Mouse (Mus musculus): ENCODE measurements around the gene Rnf32.

Rnf32 gene

GRCm38 (mm10) chr5:29195570-29196263, at the start of gene Rnf32:
Rnf32 (plus strand) TSS chr5:29195992.
- peak; percentile 77 to 87 for DNase-seq

- no peak for DNase-seq
These were observed 45.6 kb upstream of the Rnf32 start for GRCm38 (mm10) chr5:29150146-29150545.

- no peak for DNase-seq
These were observed 35.9 kb upstream of the Rnf32 start for GRCm38 (mm10) chr5:29159849-29160248.

- no peak for DNase-seq
These were observed 28.8 kb upstream of the Rnf32 start for GRCm38 (mm10) chr5:29166947-29167346.

- peak; percentile 55 to 63 for DNase-seq
These were observed 25.6 kb upstream of the Rnf32 start for GRCm38 (mm10) chr5:29170193-29170592.

- DNase-seq: no peak
These were observed 24.6 kb upstream of the Rnf32 start for GRCm38 (mm10) chr5:29171165-29171564.

- DNase-seq: no peak
These were observed 9.0 kb upstream of the Rnf32 start for GRCm38 (mm10) chr5:29186798-29187197.

GRCm38 (mm10) chr5:29195231-29195569, 592 bp upstream of the Rnf32 start:
- no peak for DNase-seq

GRCm38 (mm10) chr5:29196264-29196658, 469 bp downstream of the Rnf32 start:
- peak in 1 of 2 experiments; percentile 4 for DNase-seq

- no peak for DNase-seq
These were observed 1.4 kb downstream of the Rnf32 start for GRCm38 (mm10) chr5:29197187-29197586.

- no peak for DNase-seq
These were observed 3.2 kb downstream of the Rnf32 start for GRCm38 (mm10) chr5:29198960-29199488.

- DNase-seq: no peak
These were observed 4.1 kb downstream of the Rnf32 start for GRCm38 (mm10) chr5:29199868-29200267.

- DNase-seq: no peak
These were observed 9.9 kb downstream of the Rnf32 start for GRCm38 (mm10) chr5:29205690-29206089.

- DNase-seq: no peak
These were observed 16.3 kb downstream of the Rnf32 start for GRCm38 (mm10) chr5:29211980-29212555.

GRCm38 (mm10) chr5:29217997-29218396, 22.2 kb downstream of the Rnf32 start:
- DNase-seq: no peak

- no peak for DNase-seq
These were observed 28.3 kb downstream of the Rnf32 start for GRCm38 (mm10) chr5:29224089-29224488.

- DNase-seq: no peak
These were observed 34.7 kb downstream of the Rnf32 start for GRCm38 (mm10) chr5:29230481-29230880.

GRCm38 (mm10) chr5:29238379-29238778, 42.6 kb downstream of the Rnf32 start:
- DNase-seq: no peak

GRCm38 (mm10) chr5:29244769-29245168, 49.0 kb downstream of the Rnf32 start:
- DNase-seq: no peak

- no peak for DNase-seq
These were observed 55.2 kb downstream of the Rnf32 start for GRCm38 (mm10) chr5:29250795-29251495.

- no peak for DNase-seq
These were observed 55.7 kb downstream of the Rnf32 start for GRCm38 (mm10) chr5:29251496-29251873.

GRCm38 (mm10) chr5:29253876-29254275, 58.1 kb downstream of the Rnf32 start:
- no peak for DNase-seq

- DNase-seq: no peak
These were observed 75.1 kb downstream of the Rnf32 start for GRCm38 (mm10) chr5:29270879-29271278.

- DNase-seq: no peak
These were observed 77.6 kb downstream of the Rnf32 start for GRCm38 (mm10) chr5:29273426-29273825.
